ENCODE assay signal across 33 mouse cellular contexts in the genomic region with DNA sequence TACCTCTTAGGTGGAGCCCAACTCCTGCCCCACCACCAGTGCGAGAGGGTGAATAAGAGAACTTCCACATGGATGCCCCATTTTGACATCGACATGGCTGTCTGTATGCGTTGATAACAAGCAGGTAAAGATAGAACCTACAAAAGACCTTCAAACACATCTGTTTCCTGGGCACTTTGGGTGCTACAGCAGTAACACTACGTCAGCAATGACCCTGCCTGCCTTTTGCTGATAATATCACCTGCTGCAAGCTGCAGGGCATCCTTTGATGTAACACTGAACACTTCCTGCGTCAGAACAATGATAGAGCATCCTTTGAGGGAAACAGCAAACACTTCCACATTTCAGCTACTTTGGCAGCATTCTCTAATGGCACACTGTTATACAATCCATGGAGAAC. TPM values are rescaled to one million over a fixed set of nuclear protein-coding genes. Genes with fewer than 3 reads are reported as not detected.
DNase-seq lines count a peak whose midpoint lies in the region; ATAC-seq and TF ChIP-seq lines count a peak whose summit lies in the region.
"Had no signal": no experiment of that assay in that cellular context is flagged by ENCODE, and none has a peak within 500 bp of the region (broad histone marks: within the 10 kb centered on the region; RNA-seq: fewer than 3 reads in every experiment).

No protein-coding gene starts in this region.

- ATAC-seq in megakaryocyte, adult 5-6 weeks (ENCODE audit: poor library complexity, severe bottlenecking): peak; percentile 85
- ATAC-seq: forebrain, embryonic 14.5 days had no signal

- intact Hi-C loops in gastrocnemius, adult 2 months (cut with DNase I): no loop called here

- H3K4me1 ChIP-seq in bone marrow, adult 2 months (ENCODE audit: control insufficient read depth, insufficient read depth, low read length): peaks cover 5% of the 10 kb centered on the region; the same call in 1 of the 2 replicates
- H3K4me1 ChIP-seq: heart, embryonic 13.5 days; hindbrain, embryonic 13.5 days; limb, embryonic 15.5 days; liver, embryonic 15.5 days; midbrain, embryonic 12.5 days had no signal

- no peak overlapping the region for H3K4me3 ChIP-seq in bone marrow, adult 2 months (replicated peaks; ENCODE audit: control insufficient read depth, low read depth, low read length)
- H3K4me3 ChIP-seq in gastrocnemius, adult 2 months: no peak overlapping the region
- H3K4me3 ChIP-seq: embryonic facial prominence, embryonic 13.5 days; erythroblast, embryonic 14.5 days; heart, adult 2 months; heart, embryonic 13.5 days; hindbrain, embryonic 13.5 days; left cerebral cortex, adult 2 months; limb, embryonic 15.5 days; liver, embryonic 15.5 days; midbrain, embryonic 12.5 days had no signal

- DNase-seq in thymus, postnatal 0 days (ENCODE audit: low spot score): peak; percentile 34
- no peak for DNase-seq in thymus, postnatal 10 days (ENCODE audit: low spot score in 2 of 2)
- no peak for DNase-seq in gastrocnemius, adult 2 months
- DNase-seq in left cerebral cortex, adult 18-20 months (ENCODE audit: low spot score in 2 of 2): no peak
- no peak for DNase-seq in cerebellum, adult 9-11 months
- DNase-seq: adrenal gland, postnatal 36 days; cerebellum, adult 11 months; cerebellum, postnatal 10 days; embryo, embryonic 11 days; gastrocnemius, postnatal 14 days; heart, adult 2 months; kidney, adult 2 months; layer of hippocampus, adult 9-11 months; left cerebral cortex, postnatal 4 days; retina, postnatal 1 day; right cerebral cortex, postnatal 25 days; spleen, adult 18-20 months had no signal

- WGBS in bone marrow, adult 2 months: 28% methylated on average over 5 of the region's 5 CpGs

- no peak for TF ChIP-seq POLR2A in bone marrow, adult 2 months (IDR thresholded peaks at IDR 0.05; ENCODE audit: borderline replicate concordance, control insufficient read depth, low read depth, low read length)

- peak overlapping the region; percentile 53; the same call in 1 of the 2 replicates for H3K27ac ChIP-seq in bone marrow, adult 2 months (ENCODE audit: control insufficient read depth, insufficient read depth, low read depth, low read length, poor library complexity)
- no peak overlapping the region for H3K27ac ChIP-seq in gastrocnemius, adult 2 months
- H3K27ac ChIP-seq: embryonic facial prominence, embryonic 13.5 days; heart, adult 2 months; heart, embryonic 13.5 days; hindbrain, embryonic 13.5 days; kidney, postnatal 0 days; left cerebral cortex, adult 2 months; limb, embryonic 15.5 days; liver, embryonic 15.5 days; midbrain, embryonic 12.5 days had no signal

- TF ChIP-seq CTCF in bone marrow, adult 2 months (IDR thresholded peaks at IDR 0.05; ENCODE audit: control insufficient read depth, insufficient read depth, low read length): no peak
- TF ChIP-seq CTCF in gastrocnemius, adult 2 months (IDR thresholded peaks at IDR 0.05): no peak

RNA-seq across cellular contexts. Expression of a gene that starts 29.8 kb away (rescaled TPM):
- 0.18 and 0.19 TPM in 2 replicates for polyA plus RNA-seq in thymus, postnatal 0 days (2015; fragmentation: Nextera tagmentation; extraction: Ambion mirVana)
- not detected in 2 replicates for polyA plus RNA-seq in bone marrow, adult 2 months (2011; ENCODE audit: insufficient read depth, insufficient read length, low replicate concordance, missing spikeins)
- total RNA-seq in megakaryocyte, adult 5-6 weeks (2015): 1.5 and 1.8 TPM in 2 replicates
- 1.8 and 2.0 TPM in 2 replicates for total RNA-seq in megakaryocyte, adult 5-6 weeks (2017)
- total RNA-seq in gastrocnemius, adult 2 months (2021): not detected
- not detected for total RNA-seq in left cerebral cortex, adult 18-20 months (2021)
- total RNA-seq: adrenal gland, postnatal 36 days; gastrocnemius, postnatal 14 days; heart, adult 2 months; heart, postnatal 25 days; left cerebral cortex, adult 2 months; left cerebral cortex, postnatal 4 days had no signal
- polyA plus RNA-seq: embryonic facial prominence, embryonic 13.5 days; erythroblast, embryonic 14.5 days; forebrain, embryonic 14.5 days; heart, embryonic 13.5 days; hindbrain, embryonic 13.5 days; intestine, embryonic 14.5 days; kidney, adult 2 months; kidney, postnatal 0 days; limb, embryonic 15.5 days; lung, embryonic 16.5 days; midbrain, embryonic 12.5 days; stomach, embryonic 14.5 days had no signal

RNA-seq across cellular contexts. Expression of a gene that starts 34.6 kb away (rescaled TPM):
- polyA plus RNA-seq in thymus, postnatal 0 days (2015; fragmentation: Nextera tagmentation; extraction: Ambion mirVana): 4.7 and 5.0 TPM in 2 replicates
- polyA plus RNA-seq in bone marrow, adult 2 months (2011; ENCODE audit: insufficient read depth, insufficient read length, low replicate concordance, missing spikeins): 14.0 and 17.9 TPM in 2 replicates
- total RNA-seq in megakaryocyte, adult 5-6 weeks (2015): 460 and 558 TPM in 2 replicates
- total RNA-seq in megakaryocyte, adult 5-6 weeks (2017): 335 and 358 TPM in 2 replicates
- total RNA-seq in gastrocnemius, adult 2 months (2021): 1 to 10 TPM; 5.2 to 9.7 TPM
- total RNA-seq in left cerebral cortex, adult 18-20 months (2021): 10 to 100 TPM; 48.1 to 51.1 TPM

RNA-seq across cellular contexts. Expression of a gene that starts 53.0 kb away (rescaled TPM):
- polyA plus RNA-seq in thymus, postnatal 0 days (2015; fragmentation: Nextera tagmentation; extraction: Ambion mirVana): 25.6 and 28.6 TPM in 2 replicates
- polyA plus RNA-seq in bone marrow, adult 2 months (2011; ENCODE audit: insufficient read depth, insufficient read length, low replicate concordance, missing spikeins): 4.9 and 15.5 TPM in 2 replicates
- total RNA-seq in megakaryocyte, adult 5-6 weeks (2015): 77.7 and 81.1 TPM in 2 replicates
- total RNA-seq in megakaryocyte, adult 5-6 weeks (2017): 77.6 and 82.9 TPM in 2 replicates
- 10 to 100 TPM; 12.6 to 14.4 TPM for total RNA-seq in gastrocnemius, adult 2 months (2021)
- 10 to 100 TPM; 11.1 to 12.3 TPM for total RNA-seq in left cerebral cortex, adult 18-20 months (2021)

Comparison
In these comparisons a context has a peak if more than half of its experiments do, and no peak if none do; other contexts are left out.
1. RNA of a gene that starts 34.6 kb away (total RNA-seq): 335 to 558 TPM in megakaryocyte, adult 5-6 weeks; 48.1 to 51.1 TPM in left cerebral cortex, adult 18-20 months and 5.2 to 9.7 TPM in gastrocnemius, adult 2 months; every median in the first group is over 4 times any median in the second.
2. RNA of a gene that starts 53.0 kb away (total RNA-seq): 77.6 to 82.9 TPM in megakaryocyte, adult 5-6 weeks; 12.6 to 14.4 TPM in gastrocnemius, adult 2 months and 11.1 to 12.3 TPM in left cerebral cortex, adult 18-20 months; every median in the first group is over 4 times any median in the second.